In the genomic region with DNA sequence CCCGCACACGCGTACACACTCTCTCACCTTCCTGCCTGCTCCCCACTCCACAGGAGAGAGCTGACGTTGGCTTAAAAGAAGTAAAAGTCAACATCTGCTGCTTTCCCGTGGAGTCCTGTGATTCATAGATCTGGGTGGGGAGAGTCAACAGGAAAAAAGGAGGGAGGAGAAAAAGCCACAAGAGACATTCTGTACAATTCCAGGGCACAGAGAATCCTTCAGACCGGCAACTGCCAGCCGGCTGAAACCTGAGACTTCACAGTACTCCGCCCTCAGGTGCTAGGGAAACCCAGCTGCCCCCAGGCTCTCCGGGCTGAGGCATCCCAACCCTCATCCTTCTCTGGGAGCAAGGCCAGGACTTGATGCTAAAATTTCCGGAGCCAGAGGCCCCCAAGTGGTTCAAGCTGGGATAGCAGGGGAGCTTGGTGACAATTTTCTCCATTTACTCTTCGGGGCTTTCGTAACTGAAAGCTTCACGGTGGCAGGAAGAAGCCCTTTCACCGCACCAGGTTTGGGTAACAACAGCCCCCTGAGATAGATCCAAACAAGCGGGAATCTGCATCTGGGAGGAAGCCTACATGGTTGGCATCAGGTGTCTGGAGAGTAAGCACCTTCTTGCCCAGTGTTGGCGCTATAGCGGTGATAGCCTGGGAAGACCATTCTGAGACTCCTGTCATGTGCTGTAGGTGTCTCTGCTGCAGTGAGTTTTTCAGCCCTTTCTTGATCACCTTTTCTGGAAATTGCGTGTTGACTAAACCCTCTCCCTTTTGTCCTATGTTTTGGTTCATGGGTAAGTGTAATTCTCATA, we compare ENCODE assay signal across 7 mouse cellular contexts. TPM values are rescaled to one million over a fixed set of nuclear protein-coding genes. Genes with fewer than 3 reads are reported as not detected.
DNase-seq lines count a peak whose midpoint lies in the region; ATAC-seq lines count a peak whose summit lies in the region.

No protein-coding gene starts in this region.

- H3K9me3 ChIP-seq in embryonic facial prominence, embryonic 10.5 days, result no peaks in the 10 kb centered on the region
- no peaks in the 10 kb centered on the region for H3K9me3 ChIP-seq in limb, embryonic 10.5 days (replicated peaks)
- no peaks in the 10 kb centered on the region for H3K9me3 ChIP-seq in midbrain, embryonic 13.5 days

- H3K4me3 ChIP-seq in embryonic facial prominence, embryonic 10.5 days, result peak overlapping the region; percentile 48
- peak overlapping the region; percentile 42 for H3K4me3 ChIP-seq in limb, embryonic 10.5 days
- peak overlapping the region; percentile 32 for H3K4me3 ChIP-seq in midbrain, embryonic 13.5 days (replicated peaks)

- H3K27me3 ChIP-seq in embryonic facial prominence, embryonic 10.5 days (replicated peaks; ENCODE audit: low read depth, poor library complexity, severe bottlenecking), result peaks cover 6% of the 10 kb centered on the region; the same call in 1 of the 2 replicates
- 0 out of 2 replicates have a peak, but pooled peaks cover 3% of the 10 kb centered on the region for H3K27me3 ChIP-seq in limb, embryonic 10.5 days (ENCODE audit: low read depth, poor library complexity, severe bottlenecking)
- H3K27me3 ChIP-seq in midbrain, embryonic 13.5 days, result 0 out of 2 replicates have a peak, but pooled peaks cover 3% of the 10 kb centered on the region

- H3K4me2 ChIP-seq in midbrain, embryonic 13.5 days (replicated peaks), result peak overlapping the region; percentile 58

- WGBS in embryonic facial prominence, embryonic 10.5 days, result 8% methylated on average over 15 of the region's 18 CpGs
- WGBS in limb, embryonic 10.5 days, result 8% methylated on average over 17 of the region's 18 CpGs
- WGBS in midbrain, embryonic 13.5 days, result 4% methylated on average over 18 of the region's 18 CpGs

- DNase-seq in adrenal gland, postnatal 10 days, result peak; percentile 87
- peak; percentile 90 for DNase-seq in embryonic facial prominence, embryonic 10.5 days (ENCODE audit: low spot score)
- DNase-seq in heart, adult 11 months, result peak; percentile 96
- DNase-seq in kidney, adult 11 months, result peak; percentile 61
- DNase-seq in limb, embryonic 10.5 days (ENCODE audit: low spot score), result peak; percentile 88
- peak; percentile 41 to 77 for DNase-seq in spleen, adult 18-20 months

- peaks cover 19% of the 10 kb centered on the region for H3K4me1 ChIP-seq in embryonic facial prominence, embryonic 10.5 days
- H3K4me1 ChIP-seq in limb, embryonic 10.5 days, result peaks cover 14% of the 10 kb centered on the region
- peaks cover 12% of the 10 kb centered on the region for H3K4me1 ChIP-seq in midbrain, embryonic 13.5 days (replicated peaks)

- peak; percentile 95 for ATAC-seq in midbrain, embryonic 13.5 days

- H3K27ac ChIP-seq in embryonic facial prominence, embryonic 10.5 days (replicated peaks), result peak overlapping the region; percentile 75
- peak overlapping the region; percentile 66 for H3K27ac ChIP-seq in limb, embryonic 10.5 days
- H3K27ac ChIP-seq in midbrain, embryonic 13.5 days, result 0 out of 2 replicates have a peak overlapping the region, but pooled peaks have one; percentile 39

- no peaks in the 10 kb centered on the region for H3K36me3 ChIP-seq in embryonic facial prominence, embryonic 10.5 days (replicated peaks)
- H3K36me3 ChIP-seq in limb, embryonic 10.5 days, result no peaks in the 10 kb centered on the region
- no peaks in the 10 kb centered on the region for H3K36me3 ChIP-seq in midbrain, embryonic 13.5 days

- peak overlapping the region; percentile 55 for H3K9ac ChIP-seq in midbrain, embryonic 13.5 days (replicated peaks)

RNA-seq across cellular contexts. Expression of gene Ankrd35, which starts 6.3 kb away (rescaled TPM):
- total RNA-seq in adrenal gland, postnatal 10 days (2021), result 1 to 10 TPM; 1.5 to 1.9 TPM
- polyA plus RNA-seq in embryonic facial prominence, embryonic 10.5 days (2016; fragmentation: Nextera tagmentation; extraction: Ambion mirVana), result 0.11 and 0.14 TPM in 2 replicates
- 0.09 and 0.10 TPM in 2 replicates for polyA plus RNA-seq in limb, embryonic 10.5 days (2016; fragmentation: Nextera tagmentation; extraction: Ambion mirVana)
- 0.58 and 0.59 TPM in 2 replicates for polyA plus RNA-seq in midbrain, embryonic 13.5 days (2015; fragmentation: Nextera tagmentation; extraction: Ambion mirVana)

RNA-seq across cellular contexts. Expression of gene Itga10, which starts 18.3 kb away (rescaled TPM):
- 1 to 10 TPM; 1.8 to 2.0 TPM for total RNA-seq in adrenal gland, postnatal 10 days (2021)
- polyA plus RNA-seq in embryonic facial prominence, embryonic 10.5 days (2016; fragmentation: Nextera tagmentation; extraction: Ambion mirVana), result 0.39 and 0.55 TPM in 2 replicates
- polyA plus RNA-seq in limb, embryonic 10.5 days (2016; fragmentation: Nextera tagmentation; extraction: Ambion mirVana), result 0.58 and 0.80 TPM in 2 replicates
- polyA plus RNA-seq in midbrain, embryonic 13.5 days (2015; fragmentation: Nextera tagmentation; extraction: Ambion mirVana), result 0.71 and 0.81 TPM in 2 replicates

RNA-seq across cellular contexts. Expression of gene Gm42957, which starts 28.4 kb away (rescaled TPM):
- total RNA-seq in adrenal gland, postnatal 10 days (2021), result under 1 TPM; 0.24 to 0.33 TPM
- polyA plus RNA-seq in embryonic facial prominence, embryonic 10.5 days (2016; fragmentation: Nextera tagmentation; extraction: Ambion mirVana), result 0.09 TPM in 2 replicates
- 0.08 and 0.14 TPM in 2 replicates for polyA plus RNA-seq in limb, embryonic 10.5 days (2016; fragmentation: Nextera tagmentation; extraction: Ambion mirVana)
- polyA plus RNA-seq in midbrain, embryonic 13.5 days (2015; fragmentation: Nextera tagmentation; extraction: Ambion mirVana), result 0.15 and 0.16 TPM in 2 replicates

RNA-seq across cellular contexts. Expression of gene Pex11b, which starts 28.5 kb away (rescaled TPM):
- total RNA-seq in adrenal gland, postnatal 10 days (2021), result 10 to 100 TPM; 46.7 to 48.4 TPM
- 41.6 and 41.9 TPM in 2 replicates for polyA plus RNA-seq in embryonic facial prominence, embryonic 10.5 days (2016; fragmentation: Nextera tagmentation; extraction: Ambion mirVana)
- polyA plus RNA-seq in limb, embryonic 10.5 days (2016; fragmentation: Nextera tagmentation; extraction: Ambion mirVana), result 40.9 and 44.6 TPM in 2 replicates
- polyA plus RNA-seq in midbrain, embryonic 13.5 days (2015; fragmentation: Nextera tagmentation; extraction: Ambion mirVana), result 52.0 and 52.6 TPM in 2 replicates

RNA-seq across cellular contexts. Expression of gene Pias3, which starts 32.5 kb away (rescaled TPM):
- 10 to 100 TPM; 22.0 to 32.0 TPM for total RNA-seq in adrenal gland, postnatal 10 days (2021)
- polyA plus RNA-seq in embryonic facial prominence, embryonic 10.5 days (2016; fragmentation: Nextera tagmentation; extraction: Ambion mirVana), result 45.2 and 53.4 TPM in 2 replicates
- 36.4 and 58.3 TPM in 2 replicates for polyA plus RNA-seq in limb, embryonic 10.5 days (2016; fragmentation: Nextera tagmentation; extraction: Ambion mirVana)
- 33.9 and 36.7 TPM in 2 replicates for polyA plus RNA-seq in midbrain, embryonic 13.5 days (2015; fragmentation: Nextera tagmentation; extraction: Ambion mirVana)

Comparison
In these comparisons a context has a peak if more than half of its experiments do, and no peak if none do; other contexts are left out.
1. Peak in every context shown above with its lines: DNase-seq, ATAC-seq, H3K4me3 ChIP-seq and H3K27ac ChIP-seq.